8 mouse cellular contexts compared by ENCODE assay signal in the genomic region with DNA sequence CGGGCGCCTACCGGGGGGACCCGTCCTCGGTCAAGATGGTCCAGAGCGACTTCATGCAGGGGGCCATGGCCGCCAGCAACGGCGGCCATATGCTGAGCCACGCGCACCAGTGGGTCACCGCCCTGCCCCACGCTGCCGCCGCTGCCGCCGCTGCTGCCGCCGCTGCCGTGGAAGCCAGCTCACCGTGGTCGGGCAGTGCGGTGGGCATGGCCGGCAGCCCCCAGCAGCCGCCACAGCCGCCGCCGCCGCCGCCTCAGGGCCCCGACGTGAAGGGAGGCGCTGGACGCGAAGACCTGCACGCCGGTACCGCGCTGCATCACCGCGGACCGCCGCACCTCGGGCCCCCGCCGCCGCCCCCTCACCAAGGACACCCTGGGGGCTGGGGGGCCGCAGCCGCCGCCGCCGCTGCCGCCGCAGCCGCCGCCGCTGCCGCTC. TPM values are rescaled to one million over a fixed set of nuclear protein-coding genes. Genes with fewer than 3 reads are reported as not detected.
A peak's percentile ranks its signal among the peaks of the same experiment; 100 is the strongest.
DNase-seq lines count a peak whose midpoint lies in the region; ATAC-seq and TF ChIP-seq lines count a peak whose summit lies in the region.

No protein-coding gene starts in this region.

- TF ChIP-seq CTCF in cortical plate, adult 2 months (IDR thresholded peaks at IDR 0.05; ENCODE audit: extremely low read depth, insufficient read depth, low read length) = no peak

- peak overlapping the region; percentile 53 for H3K4me3 ChIP-seq in heart, embryonic 15.5 days
- peak overlapping the region; percentile 93 for H3K4me3 ChIP-seq in cortical plate, adult 2 months (ENCODE audit: insufficient read depth, low read length)
- peak overlapping the region; percentile 80 for H3K4me3 ChIP-seq in hindbrain, embryonic 13.5 days
- peak overlapping the region; percentile 96 for H3K4me3 ChIP-seq in midbrain, embryonic 13.5 days (replicated peaks)

- no peaks in the 10 kb centered on the region for H3K9me3 ChIP-seq in heart, embryonic 15.5 days (replicated peaks)
- no peaks in the 10 kb centered on the region for H3K9me3 ChIP-seq in hindbrain, embryonic 13.5 days
- no peaks in the 10 kb centered on the region for H3K9me3 ChIP-seq in midbrain, embryonic 13.5 days

- TF ChIP-seq POLR2A in cortical plate, adult 2 months (IDR thresholded peaks at IDR 0.05; ENCODE audit: extremely low read depth, insufficient read depth, low read length) = no peak

- no peak overlapping the region for H3K27ac ChIP-seq in heart, embryonic 15.5 days
- H3K27ac ChIP-seq in cortical plate, adult 2 months (ENCODE audit: insufficient read depth, low read length) = peak overlapping the region; percentile 97
- H3K27ac ChIP-seq in hindbrain, embryonic 13.5 days = peak overlapping the region; percentile 99
- peak overlapping the region; percentile 100 for H3K27ac ChIP-seq in midbrain, embryonic 13.5 days

- no peaks in the 10 kb centered on the region for H3K36me3 ChIP-seq in heart, embryonic 15.5 days
- H3K36me3 ChIP-seq in hindbrain, embryonic 13.5 days = peaks cover 20% of the 10 kb centered on the region
- H3K36me3 ChIP-seq in midbrain, embryonic 13.5 days = peaks cover 23% of the 10 kb centered on the region

- peaks cover 94% of the 10 kb centered on the region for H3K27me3 ChIP-seq in heart, embryonic 15.5 days
- no peaks in the 10 kb centered on the region for H3K27me3 ChIP-seq in hindbrain, embryonic 13.5 days
- H3K27me3 ChIP-seq in midbrain, embryonic 13.5 days = no peaks in the 10 kb centered on the region

- H3K9ac ChIP-seq in heart, embryonic 15.5 days = no peak overlapping the region
- peak overlapping the region; percentile 99 for H3K9ac ChIP-seq in hindbrain, embryonic 13.5 days
- H3K9ac ChIP-seq in midbrain, embryonic 13.5 days (replicated peaks) = peak overlapping the region; percentile 100

- intact Hi-C loops in heart, postnatal 25 days (cut with DNase I) = no loop called here

- no peak for ATAC-seq in heart, embryonic 15.5 days (replicated peaks; ENCODE audit: insufficient number of reproducible peaks, insufficient read depth, low FRiP score, low read depth)
- no peak for ATAC-seq in hindbrain, embryonic 13.5 days (ENCODE audit: low FRiP score)
- no peak for ATAC-seq in midbrain, embryonic 13.5 days
- no peak for ATAC-seq in CD4-positive, CD25-positive, alpha-beta regulatory T cell, adult 4 months
- no peak for ATAC-seq in granulocyte monocyte progenitor cell, adult 5-6 weeks (replicated peaks; ENCODE audit: poor library complexity, severe bottlenecking)

- H3K4me1 ChIP-seq in heart, embryonic 15.5 days (replicated peaks) = peaks cover 47% of the 10 kb centered on the region
- H3K4me1 ChIP-seq in cortical plate, adult 2 months (ENCODE audit: control insufficient read depth, insufficient read depth, low read length) = no peaks in the 10 kb centered on the region; the same call in 1 of the 2 replicates
- peaks cover 10% of the 10 kb centered on the region for H3K4me1 ChIP-seq in hindbrain, embryonic 13.5 days (replicated peaks)
- peaks cover 15% of the 10 kb centered on the region for H3K4me1 ChIP-seq in midbrain, embryonic 13.5 days (replicated peaks)

- H3K4me2 ChIP-seq in heart, embryonic 15.5 days = peak overlapping the region; percentile 89
- peak overlapping the region; percentile 95 for H3K4me2 ChIP-seq in hindbrain, embryonic 13.5 days
- H3K4me2 ChIP-seq in midbrain, embryonic 13.5 days (replicated peaks) = peak overlapping the region; percentile 91

- no peak for DNase-seq in heart, postnatal 25 days (ENCODE audit: low spot score)
- no peak for DNase-seq in layer of hippocampus, adult 11-12 months (ENCODE audit: low spot score)

- under 1% methylated on average over 57 of the region's 58 CpGs for WGBS in heart, embryonic 15.5 days
- WGBS in hindbrain, embryonic 13.5 days = under 1% methylated on average over 21 of the region's 58 CpGs
- under 1% methylated on average over 34 of the region's 58 CpGs for WGBS in midbrain, embryonic 13.5 days

RNA-seq across cellular contexts. Expression of a gene that starts 1.8 kb away (rescaled TPM):
- polyA plus RNA-seq in heart, embryonic 15.5 days (2015; fragmentation: Nextera tagmentation; extraction: Ambion mirVana) = 0.03 and 0.06 TPM in 2 replicates
- under 1 TPM in 1 of 2 experiments, not detected in 1; 0.03 TPM for total RNA-seq in heart, postnatal 25 days (2021)
- 37.5 and 39.1 TPM in 2 replicates for polyA plus RNA-seq in cortical plate, adult 2 months (2012; rRNA removed)
- polyA plus RNA-seq in hindbrain, embryonic 13.5 days (2015; fragmentation: Nextera tagmentation; extraction: Ambion mirVana) = 17.4 and 18.2 TPM in 2 replicates
- polyA plus RNA-seq in midbrain, embryonic 13.5 days (2015; fragmentation: Nextera tagmentation; extraction: Ambion mirVana) = 28.2 and 28.4 TPM in 2 replicates
- under 1 TPM in 1 of 2 experiments, not detected in 1; 0.08 TPM for polyA plus RNA-seq in CD4-positive, CD25-positive, alpha-beta regulatory T cell, adult 4 months (2017; shearing (Covaris generic))
- not detected in 2 replicates for total RNA-seq in granulocyte monocyte progenitor cell, adult 5-6 weeks (2014; fragmentation: Nextera tagmentation)
- not detected in 2 replicates for total RNA-seq in granulocyte monocyte progenitor cell, adult 5-6 weeks (2017)

Comparison
In these comparisons a context has a peak if more than half of its experiments do, and no peak if none do; other contexts are left out.
1. RNA of a gene that starts 1.8 kb away (polyA plus RNA-seq): 37.5 to 39.1 TPM in cortical plate, adult 2 months, 28.2 to 28.4 TPM in midbrain, embryonic 13.5 days and 17.4 to 18.2 TPM in hindbrain, embryonic 13.5 days; 0.08 TPM in CD4-positive, CD25-positive, alpha-beta regulatory T cell, adult 4 months and 0.03 to 0.06 TPM in heart, embryonic 15.5 days; every median in the first group is over 10 times any median in the second.
2. Peak in every context shown above with its lines, with median percentiles within 50 percentile points of each other: H3K4me2 ChIP-seq and H3K4me3 ChIP-seq.